Mouse (Mus musculus) brain, embryonic 14.5 days (tissue): Measurements from ENCODE around the gene Higd1a.

Experiments
- CTCF ChIP-seq: fragments of 200-500 bp; IDR thresholded peaks from 2 replicates; pipeline ENCODE4 v1.5.1; 2012; ENCODE audit warnings: inconsistent platforms, mild to moderate bottlenecking, moderate library complexity, borderline replicate concordance; ENCODE audit not compliant: insufficient read depth, insufficient read length; ENCODE audit errors: extremely low read depth
- POLR2A ChIP-seq: fragments of 200-500 bp; IDR thresholded peaks from 2 replicates; pipeline ENCODE4 v1.6.1; 2012; ENCODE audit warnings: mild to moderate bottlenecking, inconsistent platforms, borderline replicate concordance; ENCODE audit not compliant: poor library complexity, insufficient read depth, insufficient read length, severe bottlenecking; ENCODE audit errors: extremely low read depth

DNA sequence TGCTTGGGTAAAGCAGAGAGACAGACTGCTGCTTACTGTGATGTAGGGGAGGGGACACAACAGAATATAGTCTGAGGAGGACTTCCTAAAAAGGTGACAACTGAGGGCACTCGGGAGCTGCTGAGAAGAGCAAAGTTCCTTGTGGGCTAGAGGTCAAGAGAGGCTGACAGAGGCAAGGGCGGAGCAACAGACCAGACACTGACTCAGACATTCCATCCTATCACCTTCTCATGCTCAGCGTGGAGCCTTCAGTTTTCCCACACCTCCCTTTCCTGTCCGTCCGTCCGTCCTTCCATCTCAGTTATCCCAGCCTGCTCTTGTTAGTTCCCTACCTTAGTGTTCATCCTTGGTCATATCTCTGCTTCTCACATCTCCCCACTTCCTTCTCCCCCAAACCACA lies 43.0 kb downstream of the Higd1a start:
- TF ChIP-seq CTCF (no peak), POLR2A (no peak)
